Mouse (Mus musculus): Measurements from ENCODE around the gene Acy3.

DNA sequence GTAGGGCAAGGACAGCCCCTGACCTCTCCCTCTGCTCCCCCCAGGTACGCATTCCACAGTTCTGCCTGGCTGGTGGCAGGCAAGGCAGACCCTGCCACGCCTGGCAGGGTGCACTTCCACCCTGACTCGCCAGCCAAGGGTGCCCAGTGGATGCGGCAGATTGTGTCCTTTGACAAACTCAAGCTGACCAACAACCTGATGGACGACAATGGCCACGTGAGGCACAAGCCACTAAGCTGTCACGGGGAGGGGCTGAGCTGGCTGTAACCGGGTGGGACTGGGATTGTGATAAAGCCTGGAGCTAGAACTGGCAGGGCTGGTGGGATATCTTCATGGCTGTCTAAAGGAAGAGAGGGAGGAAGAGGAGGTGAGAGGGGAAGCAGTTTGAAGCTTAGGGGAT lies 10.9 kb downstream of the Acy3 start:
- no peak for TF ChIP-seq CTCF (IDR thresholded peaks at IDR 0.05; ENCODE audit: insufficient read depth, low read length)
- no peak for TF ChIP-seq POLR2A (IDR thresholded peaks at IDR 0.05; ENCODE audit: borderline replicate concordance, extremely low read depth, low read depth, low read length)

All from lung, adult 2 months (tissue).